Mouse (Mus musculus): ENCODE results near the gene Yju2. TPM values are rescaled to one million over a fixed set of nuclear protein-coding genes. Genes with fewer than 3 reads are reported as not detected.

The Yju2 gene
- polyA plus RNA-seq, 1 experiment = 14.9 TPM

GRCm38 (mm10) chr17:55963171-55963570 lies 4.3 kb downstream of the Yju2 start:
- H3K27ac ChIP-seq (ENCODE audit: insufficient read depth, low read length) = no peak overlapping the region
- no peak for TF ChIP-seq POLR2A (IDR thresholded peaks at IDR 0.05; ENCODE audit: borderline replicate concordance, insufficient read depth, low read length)
- no peak for TF ChIP-seq CTCF (IDR thresholded peaks at IDR 0.05; ENCODE audit: borderline replicate concordance, insufficient read depth, low read depth, low read length)
- no peaks in the 10 kb centered on the region for H3K27me3 ChIP-seq (ENCODE audit: control insufficient read depth, insufficient read depth, low read length)
- no peak overlapping the region for H3K4me3 ChIP-seq (replicated peaks; ENCODE audit: insufficient read depth, low read depth, low read length)
- DNase-seq = peak in 1 of 2 experiments; percentile 14
- WGBS = 70% methylated on average over 14 of the region's 14 CpGs
- H3K4me1 ChIP-seq (ENCODE audit: control insufficient read depth, insufficient read depth, low read length) = peaks cover 25% of the 10 kb centered on the region

GRCm38 (mm10) chr17:55964496-55964895 lies 5.6 kb downstream of the Yju2 start:
- Histone ChIP-seq H3K4me3 (replicated peaks; ENCODE audit: insufficient read depth, low read depth, low read length) (no peak overlapping the region), H3K4me1 (ENCODE audit: control insufficient read depth, insufficient read depth, low read length) (peaks cover 30% of the 10 kb centered on the region), H3K27ac (ENCODE audit: insufficient read depth, low read length) (no peak overlapping the region), H3K27me3 (ENCODE audit: control insufficient read depth, insufficient read depth, low read length) (no peaks in the 10 kb centered on the region)
- no peak for TF ChIP-seq POLR2A (IDR thresholded peaks at IDR 0.05; ENCODE audit: borderline replicate concordance, insufficient read depth, low read length)
- TF ChIP-seq CTCF (IDR thresholded peaks at IDR 0.05; ENCODE audit: borderline replicate concordance, insufficient read depth, low read depth, low read length) = no peak
- peak in 1 of 2 experiments; percentile 7 for DNase-seq
- WGBS = 92% methylated on average over 10 of the region's 10 CpGs

GRCm38 (mm10) chr17:55964996-55965395 lies 6.1 kb downstream of the Yju2 start:
- Histone ChIP-seq H3K27ac (ENCODE audit: insufficient read depth, low read length) (no peak overlapping the region), H3K27me3 (ENCODE audit: control insufficient read depth, insufficient read depth, low read length) (no peaks in the 10 kb centered on the region), H3K4me3 (replicated peaks; ENCODE audit: insufficient read depth, low read depth, low read length) (no peak overlapping the region), H3K4me1 (ENCODE audit: control insufficient read depth, insufficient read depth, low read length) (peaks cover 32% of the 10 kb centered on the region)
- WGBS = 90% methylated on average over 9 of the region's 9 CpGs
- no peak for TF ChIP-seq CTCF (IDR thresholded peaks at IDR 0.05; ENCODE audit: borderline replicate concordance, insufficient read depth, low read depth, low read length)
- no peak for TF ChIP-seq POLR2A (IDR thresholded peaks at IDR 0.05; ENCODE audit: borderline replicate concordance, insufficient read depth, low read length)
- DNase-seq = peak in 1 of 2 experiments; percentile 17

GRCm38 (mm10) chr17:55967186-55967585 lies 8.3 kb downstream of the Yju2 start:
- 27% methylated on average over 4 of the region's 4 CpGs for WGBS
- H3K4me1 ChIP-seq (ENCODE audit: control insufficient read depth, insufficient read depth, low read length) = peaks cover 36% of the 10 kb centered on the region
- peak in 1 of 2 experiments; percentile 56 for DNase-seq
- no peak overlapping the region for H3K4me3 ChIP-seq (replicated peaks; ENCODE audit: insufficient read depth, low read depth, low read length)
- no peaks in the 10 kb centered on the region for H3K27me3 ChIP-seq (ENCODE audit: control insufficient read depth, insufficient read depth, low read length)
- H3K27ac ChIP-seq (ENCODE audit: insufficient read depth, low read length) = peak overlapping the region; percentile 36
- no peak for TF ChIP-seq POLR2A (IDR thresholded peaks at IDR 0.05; ENCODE audit: borderline replicate concordance, insufficient read depth, low read length)
- no peak for TF ChIP-seq CTCF (IDR thresholded peaks at IDR 0.05; ENCODE audit: borderline replicate concordance, insufficient read depth, low read depth, low read length)

- no peaks in the 10 kb centered on the region for H3K27me3 ChIP-seq (ENCODE audit: control insufficient read depth, insufficient read depth, low read length)
- no peak overlapping the region for H3K4me3 ChIP-seq (replicated peaks; ENCODE audit: insufficient read depth, low read depth, low read length)
- TF ChIP-seq CTCF (IDR thresholded peaks at IDR 0.05; ENCODE audit: borderline replicate concordance, insufficient read depth, low read depth, low read length) (no peak), POLR2A (IDR thresholded peaks at IDR 0.05; ENCODE audit: borderline replicate concordance, insufficient read depth, low read length) (no peak)
- 31% methylated on average over 7 of the region's 7 CpGs for WGBS
- peaks cover 36% of the 10 kb centered on the region for H3K4me1 ChIP-seq (ENCODE audit: control insufficient read depth, insufficient read depth, low read length)
- no peak for DNase-seq
- H3K27ac ChIP-seq (ENCODE audit: insufficient read depth, low read length) = no peak overlapping the region
Observed at GRCm38 (mm10) chr17:55968210-55968609, 9.3 kb downstream of the Yju2 start.

GRCm38 (mm10) chr17:55969560-55969959 lies 10.7 kb downstream of the Yju2 start:
- no peak for DNase-seq

GRCm38 (mm10) chr17:55969966-55970891 lies 11.3 kb downstream of the Yju2 start, which contains the start of gene Shd:
TSS of gene Shd (plus strand) at chr17:55970467.
- peak; percentile 46; the same call in 1 of the 2 replicates for TF ChIP-seq POLR2A (IDR thresholded peaks at IDR 0.05; ENCODE audit: borderline replicate concordance, insufficient read depth, low read length)
- no peak for TF ChIP-seq CTCF (IDR thresholded peaks at IDR 0.05; ENCODE audit: borderline replicate concordance, insufficient read depth, low read depth, low read length)

More at GRCm38 (mm10) chr17:55969560-55969959, 10.7 kb downstream of the Yju2 start:
- WGBS = 47% methylated on average over 14 of the region's 14 CpGs
- TF ChIP-seq CTCF (IDR thresholded peaks at IDR 0.05; ENCODE audit: borderline replicate concordance, insufficient read depth, low read depth, low read length) (no peak), POLR2A (IDR thresholded peaks at IDR 0.05; ENCODE audit: borderline replicate concordance, insufficient read depth, low read length) (no peak)
- H3K27ac ChIP-seq (ENCODE audit: insufficient read depth, low read length) = no peak overlapping the region
- H3K27me3 ChIP-seq (ENCODE audit: control insufficient read depth, insufficient read depth, low read length) = no peaks in the 10 kb centered on the region
- H3K4me3 ChIP-seq (replicated peaks; ENCODE audit: insufficient read depth, low read depth, low read length) = no peak overlapping the region
- H3K4me1 ChIP-seq (ENCODE audit: control insufficient read depth, insufficient read depth, low read length) = peaks cover 36% of the 10 kb centered on the region

More at GRCm38 (mm10) chr17:55969966-55970891, 11.3 kb downstream of the Yju2 start, which contains the start of gene Shd:
- H3K27me3 ChIP-seq (ENCODE audit: control insufficient read depth, insufficient read depth, low read length) = no peaks in the 10 kb centered on the region
- peaks cover 36% of the 10 kb centered on the region for H3K4me1 ChIP-seq (ENCODE audit: control insufficient read depth, insufficient read depth, low read length)
- peak; percentile 71 to 79 for DNase-seq
- H3K4me3 ChIP-seq (replicated peaks; ENCODE audit: insufficient read depth, low read depth, low read length) = peak within 1 kb of the TSS; percentile 77
- H3K27ac ChIP-seq (ENCODE audit: insufficient read depth, low read length) = peak within 1 kb of the TSS; percentile 51
- WGBS = 7% methylated on average over 55 of the region's 55 CpGs
